Mouse (Mus musculus) T-helper 2 cell (primary cell): ENCODE measurements around the gene Sf3b3.

Experiments used
- in situ Hi-C: fragments of 300-600 bp; cut with MboI, MseI; formaldehyde crosslinking; loops from one replicate; pipeline ENCODE4 v1.15.1; 2025; ENCODE audit warnings: high pct_unique_total_duplicates

Sf3b3 gene

GRCm38 (mm10) chr8:110775721-110776120 is 70.9 kb downstream of the Sf3b3 start:
- in situ Hi-C loops, result no loop called here

GRCm38 (mm10) chr8:110775316-110775715 is 71.3 kb downstream of the Sf3b3 start:
- in situ Hi-C loops, result no loop called here

- in situ Hi-C loops, result no loop called here
These were observed 71.9 kb downstream of the Sf3b3 start for GRCm38 (mm10) chr8:110774725-110775124.

- in situ Hi-C loops, result no loop called here
These were observed 72.5 kb downstream of the Sf3b3 start for GRCm38 (mm10) chr8:110774047-110774446.

- in situ Hi-C loops, result no loop called here
These were observed 74.1 kb downstream of the Sf3b3 start for GRCm38 (mm10) chr8:110772452-110772851.

- in situ Hi-C loops, result loop anchor here (10.0 kb wide), 1 partner anchor 62 kb away; no protein-coding TSS in a partner anchor
These were observed 79.3 kb downstream of the Sf3b3 start for GRCm38 (mm10) chr8:110767261-110767660.

- in situ Hi-C loops, result loop anchor here (10.0 kb wide), 1 partner anchor 60 kb away; no protein-coding TSS in a partner anchor
These were observed 81.9 kb downstream of the Sf3b3 start for GRCm38 (mm10) chr8:110764671-110765070.

- in situ Hi-C loops, result loop anchor here (10.0 kb wide), 1 partner anchor 57 kb away; no protein-coding TSS in a partner anchor
These were observed 84.6 kb downstream of the Sf3b3 start for GRCm38 (mm10) chr8:110761988-110762387.

GRCm38 (mm10) chr8:110761185-110761584 is 85.4 kb downstream of the Sf3b3 start:
- in situ Hi-C loops, result loop anchor here (10.0 kb wide), 1 partner anchor 56 kb away; no protein-coding TSS in a partner anchor

GRCm38 (mm10) chr8:110760280-110760940 is 86.2 kb downstream of the Sf3b3 start:
- in situ Hi-C loops, result loop anchor here (10.0 kb wide), 1 partner anchor 56 kb away; no protein-coding TSS in a partner anchor
